Mouse (Mus musculus) gastrocnemius, postnatal 10 days (tissue): ENCODE measurements around the gene Gm9945. TPM values are rescaled to one million over a fixed set of nuclear protein-coding genes. Genes with fewer than 3 reads are reported as not detected.
A peak's percentile ranks its signal among the peaks of the same experiment; 100 is the strongest.

Experiments used
- DNase-seq: peaks from one replicate; pipeline ENCODE4 v3.0.0; 2021; ENCODE audit warnings: mixed read lengths
- long read RNA-seq, 2 experiments: library from polyadenylated mRNA; stranded (forward); transcript quantifications; one replicate each; pipeline ENCODE4 v2.0.0; 2021
- total RNA-seq, 2 experiments: library from RNA; stranded (reverse); gene quantifications; 2 replicates each; pipeline ENCODE4 v1.2.3; 2021

Gm9945 gene
- not detected for total RNA-seq
- long read RNA-seq, experiment 1, result 0 reads
- long read RNA-seq, experiment 2, result 0 reads

- DNase-seq, result no peak
These were observed at the start of gene Gm9945, which contains the start of gene Sowaha for GRCm38 (mm10) chr11:53479783-53480301. Gene Gm9945, plus strand, starts transcription at chr11:53480166. Gene Sowaha, minus strand, starts transcription at chr11:53480274.

- no peak for DNase-seq
These were observed 49.7 kb upstream of the Gm9945 start for GRCm38 (mm10) chr11:53430300-53430669.

DNA sequence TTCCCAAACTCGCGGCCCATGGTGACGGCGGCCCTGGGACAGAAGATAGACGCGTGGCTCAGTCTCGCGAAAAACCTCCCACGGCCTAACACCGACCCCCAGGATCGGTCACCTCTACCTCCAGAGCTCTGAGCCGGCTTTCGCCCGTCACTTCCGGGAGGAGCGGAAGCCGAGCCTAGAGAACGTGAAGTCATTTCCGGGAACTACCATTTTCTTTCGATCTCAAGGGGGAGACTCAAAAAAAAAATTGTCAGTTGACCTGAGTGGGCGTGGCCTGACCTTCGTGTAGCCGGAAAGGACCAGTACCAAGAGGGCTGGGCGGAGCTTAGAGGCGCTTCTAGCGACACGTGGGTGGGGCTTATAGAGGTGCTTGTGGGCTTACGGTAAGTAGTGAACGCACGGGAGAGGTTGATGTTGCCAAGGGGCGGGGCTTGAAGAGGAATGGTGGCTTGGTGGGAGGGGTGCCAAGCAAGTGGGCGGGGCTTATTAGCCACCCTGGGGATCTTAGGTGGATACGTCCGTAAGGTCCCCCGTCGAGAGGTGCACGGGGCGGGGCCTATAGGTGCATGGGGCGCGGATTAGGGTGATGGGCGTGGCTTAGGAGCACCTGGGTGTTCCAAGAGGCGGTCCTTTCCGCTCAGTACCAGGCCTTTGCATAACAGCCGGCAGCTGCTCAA is 49.2 kb upstream of the Gm9945 start, which contains the start of the genes Uqcrq and Gdf9:
Gene Uqcrq, minus strand, starts transcription at position 162 of the 677 bp plus-strand sequence.
Gene Gdf9, plus strand, starts transcription at position 354 of the 677 bp plus-strand sequence.
- peak; percentile 96 for DNase-seq

DNA sequence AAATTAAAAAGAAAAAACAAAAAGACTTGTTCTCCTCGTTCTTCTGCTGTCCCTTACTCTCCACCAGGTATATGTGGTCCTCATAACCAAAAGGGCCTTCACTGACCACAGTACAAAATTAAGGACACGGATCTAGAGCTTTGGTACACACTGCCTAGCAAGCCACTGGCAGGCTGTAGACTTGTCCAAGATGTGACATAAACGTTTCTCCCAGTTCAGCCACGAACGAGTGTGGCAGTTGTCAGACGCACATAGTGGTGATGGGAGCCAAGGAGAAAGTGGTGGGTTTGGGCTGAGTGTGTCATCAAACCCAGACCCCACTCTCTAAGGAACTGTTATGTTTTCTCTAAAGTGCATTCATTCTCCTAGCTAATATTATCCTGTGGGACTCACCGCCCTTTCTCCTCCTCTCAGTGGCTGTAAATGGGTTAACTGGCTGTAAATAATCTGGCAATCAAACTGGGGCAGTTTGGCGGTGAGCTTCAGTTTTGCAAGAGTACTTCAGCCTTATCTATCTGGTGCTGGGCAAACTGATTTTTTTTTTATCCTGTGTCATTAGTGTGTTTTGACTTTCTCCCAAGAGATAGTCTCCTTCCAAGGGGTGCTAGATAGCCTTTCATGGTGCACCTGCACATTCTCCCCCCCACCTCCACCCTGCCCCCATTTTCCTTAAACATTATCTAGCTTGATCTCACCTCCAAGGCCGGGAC is 48.5 kb upstream of the Gm9945 start:
- no peak for DNase-seq

GRCm38 (mm10) chr11:53433057-53433456 is 46.9 kb upstream of the Gm9945 start:
- no peak for DNase-seq

- DNase-seq, result no peak
These were observed 44.5 kb upstream of the Gm9945 start for GRCm38 (mm10) chr11:53435504-53435903.

GRCm38 (mm10) chr11:53436338-53436737 is 43.6 kb upstream of the Gm9945 start:
- no peak for DNase-seq

DNA sequence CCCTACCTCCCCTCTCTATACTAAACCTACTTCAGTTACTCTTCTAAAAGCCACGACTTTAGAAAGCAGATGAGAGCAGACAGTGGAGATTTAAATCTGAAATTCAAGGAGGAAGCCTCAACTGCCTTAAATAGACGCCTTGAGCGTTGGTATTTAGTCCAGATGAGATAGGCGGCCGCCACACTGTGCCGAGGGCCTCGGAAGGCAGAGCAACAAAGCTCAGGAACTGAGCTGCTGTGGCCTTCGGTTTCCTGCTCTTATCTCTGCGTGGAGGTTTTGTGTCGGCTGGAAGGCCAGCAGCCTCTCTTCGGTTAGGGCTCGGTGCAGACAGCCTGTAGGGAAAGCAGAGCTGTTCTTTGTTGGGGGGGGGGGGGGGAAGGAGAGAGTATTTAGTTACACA is 38.0 kb upstream of the Gm9945 start:
- DNase-seq, result no peak

GRCm38 (mm10) chr11:53443861-53444260 is 36.1 kb upstream of the Gm9945 start:
- no peak for DNase-seq

GRCm38 (mm10) chr11:53445562-53445961 is 34.4 kb upstream of the Gm9945 start:
- no peak for DNase-seq

- DNase-seq, result no peak
These were observed 33.8 kb upstream of the Gm9945 start for GRCm38 (mm10) chr11:53446183-53446582.

GRCm38 (mm10) chr11:53447996-53448395 is 32.0 kb upstream of the Gm9945 start:
- DNase-seq, result no peak

DNA sequence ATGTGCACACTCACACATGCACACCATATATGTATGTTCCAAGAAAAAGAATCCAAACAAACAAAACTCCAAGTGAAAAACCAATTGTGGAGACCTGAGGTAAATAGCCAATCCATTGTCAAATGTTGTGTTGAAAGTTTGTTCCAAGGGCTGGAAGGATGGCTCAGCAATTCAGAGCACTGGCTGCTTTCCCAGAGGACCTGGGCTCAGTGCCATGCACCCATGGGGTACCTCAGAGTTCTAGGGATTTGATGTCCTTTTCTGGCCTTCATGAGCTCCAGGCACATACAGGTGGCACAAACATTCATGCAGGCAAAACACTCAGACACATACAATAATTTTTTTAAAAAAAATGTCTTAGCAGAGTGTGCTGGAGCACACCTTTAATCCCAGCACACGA is 31.4 kb upstream of the Gm9945 start:
- DNase-seq, result peak; percentile 47

- DNase-seq, result no peak
These were observed 29.8 kb upstream of the Gm9945 start for GRCm38 (mm10) chr11:53450070-53450705.

- no peak for DNase-seq
These were observed 28.6 kb upstream of the Gm9945 start for GRCm38 (mm10) chr11:53451361-53451760.

- no peak for DNase-seq
These were observed 27.6 kb upstream of the Gm9945 start for GRCm38 (mm10) chr11:53452396-53452795.

DNA sequence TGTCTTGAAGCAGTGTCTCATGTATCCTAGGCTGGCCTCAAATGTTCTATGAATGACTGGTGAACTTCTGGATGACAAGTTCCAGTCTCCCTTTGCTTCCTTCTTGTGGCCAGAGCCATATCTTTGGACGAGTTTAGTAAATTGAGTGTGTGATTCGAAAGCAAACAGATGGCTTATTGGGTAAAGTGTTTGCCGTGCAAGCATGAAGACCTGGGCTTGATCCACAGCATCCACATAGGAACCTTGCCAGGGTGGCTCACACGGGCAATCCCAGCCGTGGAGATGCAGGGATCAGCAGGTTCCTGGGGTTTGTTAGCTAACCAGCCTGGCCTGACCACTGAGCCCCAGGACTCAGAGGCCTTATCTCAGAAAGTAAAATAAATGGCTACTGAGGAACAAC is 26.9 kb upstream of the Gm9945 start:
- DNase-seq, result no peak

GRCm38 (mm10) chr11:53456474-53457371 is 23.2 kb upstream of the Gm9945 start, which contains the start of the genes Gm10447 and Shroom1:
Gene Gm10447, minus strand, starts transcription at chr11:53457110.
Gene Shroom1, plus strand, starts transcription at chr11:53457205.
- peak; percentile 50 for DNase-seq

DNA sequence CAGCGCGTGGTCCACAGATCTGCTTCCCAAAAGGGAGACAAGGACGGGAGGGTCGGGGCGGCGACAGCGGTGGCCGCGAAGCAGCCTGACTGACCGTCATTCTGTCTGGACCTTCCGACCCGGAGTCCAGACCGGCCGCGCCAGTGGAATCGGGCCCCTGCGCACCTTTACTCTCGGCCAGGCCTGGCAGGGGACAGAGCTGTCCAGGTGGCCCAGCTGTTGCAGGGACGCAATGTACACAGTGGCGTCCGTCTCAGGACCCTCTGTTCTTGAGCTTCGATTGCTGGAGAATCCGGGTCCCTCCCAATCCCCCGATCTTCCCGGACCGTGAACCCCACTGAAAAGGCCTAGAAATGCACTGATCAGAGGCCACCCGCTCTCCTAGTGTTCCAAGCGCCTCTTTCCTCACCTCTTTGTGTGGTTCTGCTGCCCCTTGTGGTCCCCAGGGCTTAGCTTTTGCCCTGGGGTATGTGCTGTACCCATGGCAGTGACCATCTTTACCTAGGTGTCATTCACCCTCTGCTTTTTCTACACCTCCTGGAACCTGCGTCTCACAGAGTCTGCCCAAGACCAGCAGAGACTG is 22.5 kb upstream of the Gm9945 start:
- no peak for DNase-seq

GRCm38 (mm10) chr11:53458996-53459395 is 21.0 kb upstream of the Gm9945 start:
- no peak for DNase-seq

DNA sequence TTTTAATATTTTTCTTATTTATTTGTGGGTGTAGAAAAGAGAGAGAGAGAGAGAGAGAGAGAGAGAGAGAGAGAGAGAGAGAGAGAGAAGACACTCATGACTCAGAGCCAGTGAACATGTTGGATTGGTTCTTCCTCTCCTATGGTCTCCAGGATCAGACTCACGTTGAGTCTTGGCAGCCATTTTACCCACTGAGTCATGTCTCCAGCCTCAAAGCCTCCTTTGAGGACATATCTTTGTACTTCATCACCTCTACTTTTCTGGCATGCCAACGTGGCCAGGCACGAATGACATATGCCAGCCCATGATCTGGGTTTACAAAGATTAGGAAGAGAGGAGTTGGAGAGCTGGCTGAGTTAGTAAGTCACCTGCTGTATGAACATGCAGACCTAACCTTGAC is 19.8 kb upstream of the Gm9945 start:
- DNase-seq, result no peak
